Mouse (Mus musculus): Measurements from ENCODE around the gene Snrnp70.

The Snrnp70 gene

DNA sequence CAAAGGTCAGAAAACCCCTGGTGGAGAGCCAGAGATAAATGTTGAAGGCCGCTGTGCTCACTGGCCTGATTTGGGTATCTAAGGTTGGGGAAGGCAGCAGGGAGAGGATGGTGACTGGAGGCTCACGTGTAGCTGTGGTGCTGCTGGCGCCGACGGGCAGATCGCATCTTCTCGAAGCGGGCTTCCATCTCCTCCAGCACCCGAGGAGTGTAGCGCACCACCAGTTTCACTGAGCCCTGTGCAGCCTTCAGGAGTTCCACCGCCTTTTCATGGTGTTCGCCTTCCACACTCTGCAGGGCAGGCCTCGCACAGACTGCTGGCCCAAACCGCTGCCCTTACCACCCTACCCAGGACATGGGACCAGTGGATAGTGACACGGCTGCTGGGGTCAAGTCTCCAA lies 27.4 kb downstream of the Snrnp70 start:
- DNase-seq (ENCODE audit: low read depth, low spot score), result no peak

DNA sequence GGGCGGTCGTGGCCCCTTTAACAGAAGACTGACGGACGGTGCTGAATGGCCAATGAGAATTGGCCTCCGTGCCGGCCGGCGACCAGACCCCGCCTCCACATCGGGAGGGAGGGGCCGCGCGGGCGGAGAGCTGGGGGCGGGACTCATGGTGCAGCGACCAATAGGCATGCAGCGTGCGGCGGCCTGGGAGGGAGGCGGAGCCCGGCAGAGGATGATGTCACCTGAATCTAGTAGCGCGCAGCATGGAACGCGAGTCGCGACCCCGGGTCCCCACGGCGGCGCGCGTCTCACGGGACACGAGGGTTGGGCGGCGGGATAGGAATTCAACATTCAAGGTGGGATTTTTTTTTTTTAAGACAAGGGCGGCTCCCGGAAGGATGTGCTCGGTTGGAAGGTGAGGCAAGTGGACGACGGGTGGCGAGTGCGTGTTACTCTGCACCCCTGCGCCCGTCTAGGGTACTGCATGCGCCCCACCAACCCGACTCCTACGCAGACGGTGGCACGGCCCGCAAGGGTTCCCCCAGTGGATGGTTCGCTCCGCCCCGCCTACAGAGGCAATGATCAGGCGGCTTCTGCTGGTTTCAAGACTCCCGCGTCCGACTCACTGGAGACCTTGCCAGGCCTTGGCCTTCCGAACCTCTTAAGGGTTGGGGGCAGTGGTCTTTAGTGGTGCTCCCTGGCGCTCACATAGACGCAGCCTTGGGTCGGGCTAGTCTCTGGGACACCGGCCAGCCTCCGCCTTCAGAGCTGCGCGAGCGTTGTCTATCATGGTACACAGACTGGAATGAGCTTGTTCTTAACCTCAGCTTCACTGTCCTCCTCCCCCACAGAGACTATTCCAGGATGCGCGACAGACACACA lies 28.3 kb downstream of the Snrnp70 start:
- DNase-seq (ENCODE audit: low read depth, low spot score), result peak; percentile 97

DNA sequence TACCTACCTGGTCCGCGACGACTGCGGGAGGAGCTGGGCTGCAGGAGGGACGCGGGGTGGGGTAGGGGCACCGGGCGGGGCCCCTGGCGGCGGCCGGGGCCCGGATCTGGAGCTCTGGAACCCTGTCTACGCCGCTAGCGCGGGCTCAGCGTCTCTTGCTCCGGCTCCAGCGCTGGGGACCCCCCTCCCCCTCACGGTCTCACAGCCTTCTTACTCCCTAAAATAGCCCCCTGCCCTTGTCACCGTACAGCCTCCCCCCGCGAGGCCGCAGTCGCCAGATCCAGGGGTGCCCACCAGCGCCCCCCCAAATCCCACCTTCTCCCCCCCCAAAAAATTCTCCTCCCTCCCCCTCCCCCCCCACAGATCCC lies 28.9 kb downstream of the Snrnp70 start, which contains the start of gene Ppfia3:
Ppfia3 (minus strand) TSS at position 368 of the 368 bp plus-strand sequence.
- no peak for DNase-seq (ENCODE audit: low read depth, low spot score)

DNA sequence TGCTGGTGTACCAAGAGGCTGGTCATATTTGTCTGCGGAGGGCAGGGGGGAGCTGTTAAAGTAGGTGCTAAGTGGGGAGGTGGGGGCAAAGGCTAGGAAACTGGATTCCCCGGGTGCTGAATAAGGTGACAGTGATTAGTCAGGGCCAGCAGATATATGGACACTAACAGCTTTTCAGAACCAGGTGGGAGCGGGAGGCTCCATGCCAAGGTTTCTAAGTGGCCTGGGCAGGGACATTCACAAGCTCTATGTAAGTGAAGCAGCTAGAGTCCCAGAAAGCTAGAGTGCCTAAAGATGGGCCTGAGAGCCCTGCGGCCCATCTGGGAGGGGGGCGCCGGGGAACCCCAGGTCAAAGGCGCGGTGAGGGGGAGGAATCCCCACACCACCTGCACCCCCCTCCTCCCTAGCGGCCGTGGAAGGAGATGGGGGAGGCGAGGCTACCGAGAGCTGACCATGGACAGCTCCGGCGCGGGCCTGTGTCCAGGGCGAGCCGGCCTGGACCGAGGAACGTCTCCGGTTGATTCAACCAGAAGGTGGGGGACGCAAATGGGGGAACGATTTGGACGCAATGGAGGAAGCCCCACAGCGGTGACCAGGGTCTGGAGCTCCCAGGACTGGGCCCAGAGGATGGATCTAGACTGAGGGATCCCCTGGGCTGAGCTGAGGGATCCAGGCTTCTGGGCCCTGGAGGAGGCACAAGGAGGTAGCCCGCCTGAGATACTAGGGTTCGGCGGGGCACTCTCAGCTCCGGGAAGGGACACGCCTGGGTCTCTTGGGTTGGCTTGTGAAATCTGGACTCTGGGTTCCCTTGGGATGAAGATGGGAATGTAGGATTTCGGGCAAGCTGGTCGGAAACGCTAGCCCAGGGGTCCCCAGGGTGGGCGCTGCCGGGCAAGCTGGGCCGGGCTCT lies 29.5 kb downstream of the Snrnp70 start:
- peak; percentile 36 for DNase-seq (ENCODE audit: low read depth, low spot score)

DNA sequence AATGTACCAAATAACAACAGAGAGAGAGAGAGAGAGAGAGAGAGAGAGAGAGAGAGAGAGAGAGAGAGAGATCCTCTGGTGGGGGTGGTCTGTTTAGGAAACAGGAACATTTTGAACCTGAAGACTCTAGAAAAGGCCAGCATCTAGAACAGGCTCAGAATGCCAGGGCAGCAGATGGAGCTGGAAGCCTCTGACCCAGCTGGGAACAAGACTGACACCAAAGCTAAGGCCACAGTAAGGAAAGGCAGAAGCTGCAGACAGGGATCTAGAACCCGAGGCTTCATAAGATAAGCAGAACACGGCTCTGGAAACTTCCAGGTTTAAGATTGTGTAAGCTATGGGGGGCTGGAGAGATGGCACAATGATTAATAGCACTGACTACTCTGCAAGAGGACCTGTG lies 31.6 kb downstream of the Snrnp70 start:
- no peak for DNase-seq (ENCODE audit: low read depth, low spot score)

DNA sequence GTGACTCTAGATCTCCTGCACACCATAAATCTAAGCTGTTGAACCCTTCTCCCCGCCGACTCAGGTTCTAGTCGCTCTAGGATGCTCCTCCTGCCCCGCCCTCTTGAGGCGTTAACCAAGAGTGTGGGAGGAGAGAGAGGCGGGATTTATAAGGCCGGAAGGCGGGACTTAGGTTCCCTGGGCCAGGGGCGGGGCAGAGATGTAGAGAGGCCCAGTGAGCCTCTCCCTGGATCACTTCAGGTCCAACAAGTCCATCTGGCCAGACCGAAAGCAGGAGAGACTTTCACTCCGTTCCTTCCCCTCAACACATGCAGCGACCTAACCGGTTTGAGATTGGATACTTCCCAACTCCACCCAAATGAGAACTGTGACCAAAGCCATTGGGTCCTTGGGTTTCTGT lies 32.7 kb downstream of the Snrnp70 start:
- DNase-seq (ENCODE audit: low read depth, low spot score), result peak; percentile 95

DNA sequence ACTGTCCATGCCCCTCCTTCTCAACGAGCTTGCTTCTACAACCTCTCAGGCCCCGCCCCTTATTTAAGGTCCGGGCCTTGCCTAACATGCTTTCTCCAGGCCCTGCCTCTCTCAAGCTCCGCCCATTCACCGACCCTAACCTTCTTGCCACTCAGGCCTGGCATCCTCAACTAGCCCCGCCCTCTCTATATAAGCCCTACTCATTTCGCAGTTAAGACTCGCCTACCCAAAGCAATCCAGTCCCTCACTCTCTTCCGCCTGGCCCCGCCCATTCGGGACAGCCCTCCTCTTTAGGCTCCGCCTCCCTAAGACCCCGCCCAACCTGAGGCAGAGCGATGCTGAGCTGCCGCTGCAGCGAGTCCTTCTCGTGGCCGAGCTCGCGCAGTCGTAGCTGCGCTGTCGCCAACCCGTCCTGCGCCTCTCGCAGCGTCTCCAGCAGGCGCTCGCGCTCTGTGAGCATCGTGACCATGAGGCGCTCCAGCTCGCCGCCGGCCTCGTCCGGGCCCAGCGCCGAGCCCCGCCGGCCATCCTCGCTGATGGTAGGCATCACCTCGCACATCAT lies 34.2 kb downstream of the Snrnp70 start:
- DNase-seq (ENCODE audit: low read depth, low spot score), result peak; percentile 100

DNA sequence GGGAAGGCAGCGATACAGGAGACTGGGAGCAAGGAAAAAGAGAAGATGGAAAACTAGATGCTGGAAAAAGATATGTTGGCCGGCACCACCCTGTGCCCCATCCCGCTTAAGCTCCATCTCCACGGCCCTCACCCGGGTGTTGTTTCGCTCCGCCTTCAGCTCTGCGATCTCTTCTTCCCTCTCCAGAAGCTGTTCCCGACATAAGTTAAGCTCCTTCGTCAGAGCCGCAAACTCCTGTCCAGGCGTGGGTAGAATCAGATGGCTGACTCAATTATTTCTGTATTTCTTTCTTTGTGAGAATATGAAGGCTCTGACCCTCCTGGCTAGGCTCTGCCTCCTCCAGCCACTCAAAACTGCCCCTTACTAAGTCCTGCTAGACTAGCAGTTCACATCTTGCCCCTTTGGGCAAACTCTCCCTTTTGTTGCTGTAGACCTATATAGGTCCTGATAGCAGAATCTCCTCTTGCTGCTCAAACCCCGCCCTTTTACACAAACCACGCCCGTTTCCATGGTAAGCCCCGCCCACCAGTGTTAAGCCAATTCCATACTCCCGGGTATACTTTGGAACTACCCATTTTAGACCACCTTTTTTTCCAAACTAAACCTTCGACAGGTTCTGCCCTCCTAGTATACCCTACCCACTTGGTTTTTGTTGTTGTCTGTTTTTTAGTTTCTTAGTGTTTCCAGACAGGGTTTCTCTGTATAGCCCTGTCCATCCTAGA lies 35.0 kb downstream of the Snrnp70 start:
- peak; percentile 76 for DNase-seq (ENCODE audit: low read depth, low spot score)

DNA sequence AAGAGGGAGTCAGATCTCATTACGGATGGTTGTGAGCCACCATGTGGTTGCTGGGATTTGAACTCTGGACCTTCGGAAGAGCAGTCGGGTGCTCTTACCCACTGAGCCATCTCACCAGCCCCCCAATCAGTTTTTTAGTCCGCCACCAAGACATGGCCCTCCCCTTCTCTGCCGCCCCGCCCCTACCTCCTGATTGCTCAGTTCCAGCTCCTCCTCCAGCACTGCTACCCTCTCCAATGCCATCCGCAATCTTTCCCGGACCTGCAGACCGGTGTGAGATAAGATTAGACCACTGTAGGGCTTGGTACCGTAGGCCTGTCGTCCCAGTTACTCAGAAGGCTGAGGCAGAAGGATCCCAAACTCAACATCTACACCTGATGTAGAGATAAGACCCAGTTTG lies 36.5 kb downstream of the Snrnp70 start:
- peak; percentile 85 for DNase-seq (ENCODE audit: low read depth, low spot score)

DNA sequence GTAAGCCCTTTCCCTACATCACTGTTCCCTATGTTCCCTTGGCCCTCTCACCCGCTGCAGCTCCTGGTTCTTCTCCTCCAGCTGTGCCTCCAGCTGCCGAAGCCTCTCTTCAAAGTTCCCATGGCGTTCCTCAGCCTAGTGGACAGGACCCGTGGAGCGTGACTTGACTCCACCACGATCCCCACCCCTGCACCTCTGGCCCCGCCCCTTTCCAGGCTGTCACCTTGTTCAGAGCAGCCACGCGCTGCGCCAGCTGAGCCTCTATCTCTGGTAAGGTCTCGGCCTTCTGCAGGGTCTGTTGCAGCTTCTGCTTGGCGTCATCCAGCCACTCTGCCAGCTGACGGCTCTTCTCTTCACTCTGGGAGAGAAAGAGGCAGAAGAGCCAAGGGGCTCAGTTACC lies 39.5 kb downstream of the Snrnp70 start:
- DNase-seq (ENCODE audit: low read depth, low spot score), result peak; percentile 34

DNA sequence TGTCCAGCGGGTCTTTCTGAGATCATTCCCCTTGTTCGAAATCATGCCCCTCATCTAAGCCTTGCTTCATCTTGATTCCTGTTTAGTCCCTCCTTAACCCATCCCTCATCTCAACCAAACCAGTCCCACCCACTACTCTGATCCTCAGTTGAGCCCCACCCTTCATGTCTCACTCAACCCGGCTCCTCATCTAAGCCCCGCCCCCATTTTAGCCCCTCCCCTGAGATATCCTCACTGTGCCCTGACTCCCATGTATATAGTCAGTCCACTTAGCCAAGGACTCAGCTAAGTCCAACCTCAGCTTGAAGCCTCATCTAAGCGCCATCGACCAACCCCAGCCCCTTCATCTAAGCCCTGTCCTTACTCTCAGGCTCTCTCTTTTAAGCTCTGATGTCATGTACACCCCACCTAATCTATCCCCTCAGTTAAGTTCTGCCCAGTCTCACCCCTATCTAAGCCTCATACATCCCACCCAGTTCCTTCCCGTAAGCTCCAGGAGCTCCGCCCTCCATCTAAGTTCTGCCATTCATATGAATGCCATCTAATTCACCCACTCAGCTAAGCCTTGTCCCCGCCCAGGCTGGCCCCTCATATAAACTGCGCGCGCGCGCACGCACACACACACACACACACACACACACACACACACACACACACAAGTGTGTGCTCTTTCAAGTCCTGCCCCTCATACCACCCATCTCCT lies 40.1 kb downstream of the Snrnp70 start:
- DNase-seq (ENCODE audit: low read depth, low spot score), result peak; percentile 73

DNA sequence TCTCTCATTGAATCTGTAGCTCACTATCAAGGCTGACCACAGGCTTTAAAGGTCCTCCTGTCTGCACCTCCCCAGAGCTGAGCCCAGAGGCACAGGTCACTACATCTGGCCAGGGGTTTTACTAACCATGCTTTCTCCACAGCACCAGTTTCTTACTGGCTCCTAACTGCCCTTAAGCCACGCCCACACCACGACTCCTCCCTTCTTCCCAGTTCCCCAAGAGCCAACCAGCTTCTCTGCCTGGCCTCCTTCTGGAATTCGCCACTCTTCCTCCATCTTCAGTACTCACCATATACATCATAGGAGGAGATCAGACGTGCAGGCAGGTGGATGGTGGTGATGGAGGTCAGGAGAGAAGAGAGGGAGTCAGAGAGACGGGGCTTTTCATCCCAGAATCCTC lies 42.5 kb downstream of the Snrnp70 start:
- peak; percentile 91 for DNase-seq (ENCODE audit: low read depth, low spot score)

DNA sequence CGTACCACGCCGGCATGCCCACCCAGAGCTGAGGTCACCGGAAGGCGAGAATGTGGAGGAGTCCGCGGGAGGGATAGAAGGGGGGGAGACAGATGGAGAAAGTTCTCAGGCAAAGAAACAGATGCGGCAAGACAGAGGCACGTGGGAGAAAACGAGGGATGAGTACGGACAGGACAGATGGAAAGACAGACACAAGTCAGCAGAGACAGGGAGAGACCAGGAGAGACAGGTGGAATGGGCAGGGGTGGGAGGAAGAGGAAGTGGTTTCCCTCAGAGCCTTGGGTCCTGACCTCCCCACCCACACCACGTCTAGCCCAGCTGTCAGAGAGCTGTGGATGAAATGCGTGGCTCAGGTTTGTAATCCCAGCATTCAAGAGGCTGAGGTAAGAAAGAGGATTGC lies 48.6 kb downstream of the Snrnp70 start:
- no peak for DNase-seq (ENCODE audit: low read depth, low spot score)

DNA sequence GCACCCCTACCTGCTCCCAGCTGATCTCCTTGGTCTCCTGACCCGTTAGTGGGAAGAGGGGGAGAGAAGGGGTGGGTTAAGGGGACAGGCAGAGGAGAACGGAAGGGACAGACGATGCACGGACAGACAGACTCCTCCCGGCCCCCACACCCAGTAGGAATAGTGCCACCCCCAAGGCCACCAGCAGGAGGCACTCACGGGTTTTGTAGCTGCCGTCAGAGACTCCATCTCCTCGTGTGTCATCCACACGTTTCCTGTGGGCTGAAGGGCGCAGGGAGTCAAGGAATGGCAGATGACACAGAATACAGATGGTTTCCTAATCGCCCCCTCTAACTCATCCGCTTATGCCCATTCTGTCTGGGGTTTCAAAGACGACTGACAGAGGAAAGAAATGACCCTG lies 52.0 kb downstream of the Snrnp70 start:
- peak; percentile 89 for DNase-seq (ENCODE audit: low read depth, low spot score)

DNA sequence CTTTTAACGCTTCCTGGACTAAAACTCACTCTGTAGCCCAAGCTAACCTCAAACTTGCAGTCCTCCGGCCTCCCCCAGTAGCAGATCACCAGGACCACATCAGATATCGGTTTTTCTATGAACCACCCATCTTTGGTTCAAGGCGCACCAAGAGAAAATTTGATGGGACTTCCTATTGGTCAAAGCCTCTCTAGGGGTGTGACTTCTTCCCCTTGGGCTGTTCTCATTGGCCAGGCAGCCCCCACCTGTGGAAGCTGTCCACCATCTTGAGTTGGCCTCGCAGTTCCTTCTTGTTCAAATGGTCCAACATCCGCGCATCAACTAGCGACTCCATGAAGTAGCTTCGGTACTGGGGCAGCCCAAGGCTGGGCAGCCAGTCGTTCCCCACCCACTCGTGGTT lies 53.5 kb downstream of the Snrnp70 start:
- peak; percentile 91 for DNase-seq (ENCODE audit: low read depth, low spot score)

DNA sequence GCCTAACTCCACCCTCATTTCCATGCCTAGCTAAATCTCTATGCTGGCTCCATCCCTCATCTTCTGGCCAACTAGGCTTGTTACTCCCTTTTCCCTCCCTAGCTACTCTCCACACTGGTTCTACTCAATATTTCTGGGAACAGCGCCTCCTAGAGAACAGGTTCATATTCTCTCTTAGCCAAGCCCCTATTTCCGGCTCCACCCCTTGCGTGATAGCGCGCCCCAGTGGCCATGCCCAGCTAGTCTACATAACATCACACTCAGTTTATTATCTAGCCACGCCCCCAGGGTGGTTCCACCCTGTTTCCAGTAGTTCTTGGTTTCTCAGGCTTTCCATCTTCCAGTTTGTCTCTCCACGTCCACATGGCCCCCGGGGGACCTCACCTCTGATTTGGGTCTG lies 54.2 kb downstream of the Snrnp70 start:
- peak; percentile 96 for DNase-seq (ENCODE audit: low read depth, low spot score)

DNA sequence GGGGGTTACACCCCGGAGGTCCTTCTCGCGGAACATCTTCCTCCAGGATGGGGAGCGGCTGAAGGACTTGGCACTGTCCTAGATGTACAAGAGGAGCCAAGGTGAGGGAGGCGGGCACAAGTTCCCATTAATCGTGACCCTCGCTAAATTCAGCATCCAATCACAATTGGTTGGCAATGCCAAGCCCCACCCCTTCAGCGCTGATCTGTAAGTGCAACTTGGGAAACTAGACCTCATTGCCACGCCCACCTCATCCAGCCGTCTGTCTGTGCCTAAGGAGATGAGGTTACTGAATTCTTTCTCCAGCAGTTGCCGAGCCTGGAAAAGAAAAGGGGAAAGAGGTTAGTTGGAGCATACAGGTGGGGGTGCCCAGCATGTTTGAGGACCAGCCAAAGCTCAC lies 54.9 kb downstream of the Snrnp70 start:
- peak; percentile 94 for DNase-seq (ENCODE audit: low read depth, low spot score)

DNA sequence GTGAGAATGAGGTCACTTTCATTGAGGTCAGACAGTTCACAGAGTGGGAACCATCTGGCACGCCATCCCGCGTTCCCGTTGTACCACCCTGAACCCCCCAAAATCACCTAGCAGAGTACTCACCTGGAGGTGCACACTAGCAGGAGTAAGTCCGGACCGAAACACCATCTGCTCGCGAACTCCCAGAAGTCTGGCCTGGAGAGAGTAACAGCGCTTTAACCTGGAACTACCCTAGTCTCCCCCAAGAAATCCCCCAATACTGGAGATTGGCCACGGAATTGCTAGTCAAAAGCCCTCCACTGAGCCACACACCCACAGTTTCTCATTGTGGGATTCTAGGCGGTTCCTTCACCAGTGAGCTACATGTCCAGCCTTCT lies 55.5 kb downstream of the Snrnp70 start:
- DNase-seq (ENCODE audit: low read depth, low spot score), result no peak

DNA sequence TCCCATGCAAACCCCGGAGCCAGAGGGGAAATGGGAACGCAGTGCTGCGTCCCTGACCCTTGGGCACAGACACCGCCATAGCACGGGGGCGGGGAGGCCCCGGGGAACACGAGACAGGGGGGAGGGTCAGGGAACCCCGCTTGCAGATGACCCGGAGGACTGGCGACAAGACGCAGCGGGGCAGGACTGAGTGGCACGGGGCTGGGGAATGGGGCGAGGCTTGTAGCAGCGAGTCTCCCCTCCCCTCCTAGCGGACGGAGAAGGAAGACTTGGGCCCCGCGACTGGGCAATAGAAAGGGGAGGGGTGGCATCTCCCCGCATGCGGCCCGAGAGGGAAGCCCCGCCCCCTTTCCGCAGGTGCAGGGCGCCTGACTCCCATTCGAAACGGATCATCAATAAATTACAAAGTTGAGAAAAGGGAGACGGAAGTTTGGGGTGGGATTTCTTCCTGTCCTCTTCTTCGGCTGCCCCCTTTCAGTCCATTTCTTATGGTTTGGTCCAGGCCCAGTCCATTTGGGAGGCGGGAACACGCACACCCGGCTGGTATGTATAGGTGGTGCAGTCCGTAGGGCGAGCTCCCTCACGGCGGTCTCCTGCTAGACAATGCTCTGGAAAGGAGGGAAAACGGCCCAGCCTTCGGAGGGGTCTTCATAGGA lies 56.0 kb downstream of the Snrnp70 start:
- DNase-seq (ENCODE audit: low read depth, low spot score), result peak; percentile 84

DNA sequence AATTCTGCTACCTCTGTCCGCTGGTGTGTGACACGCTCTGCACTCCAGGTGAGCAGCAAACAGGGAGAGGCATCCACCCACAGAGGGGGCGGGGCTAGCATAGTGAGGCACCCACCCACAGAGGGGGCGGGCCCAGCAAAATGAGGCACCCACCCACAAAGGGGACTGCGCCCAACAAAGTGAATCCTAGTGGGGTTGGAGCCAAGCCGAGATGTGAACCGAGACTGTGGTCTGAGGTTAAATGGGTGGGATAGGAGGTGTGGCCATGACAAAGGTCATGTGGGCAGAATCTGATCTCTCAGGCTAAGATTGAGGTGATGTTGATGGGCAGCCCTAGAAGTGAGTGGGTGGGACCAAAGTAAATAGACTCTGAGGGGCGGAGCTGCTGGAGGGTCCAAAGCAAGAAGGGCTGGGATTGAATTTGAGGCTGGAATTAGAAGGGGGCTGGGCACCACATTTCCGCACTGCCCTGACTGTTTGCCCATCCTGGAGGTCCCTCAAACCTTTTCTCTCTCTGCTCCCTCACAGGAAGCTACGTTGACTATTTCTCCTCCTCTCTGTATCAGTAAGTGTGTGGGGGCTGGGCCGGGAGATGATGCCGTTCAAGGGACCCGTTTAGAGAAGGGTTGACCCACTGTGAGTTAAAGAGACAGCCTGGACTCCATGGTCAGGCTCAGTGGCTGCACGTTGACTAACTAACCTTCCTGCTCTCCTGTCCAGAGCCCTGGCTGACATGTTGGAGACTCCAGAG lies 57.2 kb downstream of the Snrnp70 start:
- DNase-seq (ENCODE audit: low read depth, low spot score), result peak; percentile 95

All from R1 (cell line).